Mouse (Mus musculus) gastrocnemius, postnatal 4 days (tissue): ENCODE results near the gene Nupl1. TPM values are rescaled to one million over a fixed set of nuclear protein-coding genes. Genes with fewer than 3 reads are reported as not detected.

Experiments used
- DNase-seq, 2 experiments: peaks; one replicate each; pipeline ENCODE4 v3.0.0; 2021 to 2022; ENCODE audit warnings: low spot score in 2 of 2, mixed read lengths in 2 of 2
- microRNA-seq: library from miRNA; unstranded; fragments of <30 nt; microRNA quantifications from one replicate; pipeline ENCODE4 v1.2.0, GENCODE M21; 2021
- total RNA-seq, 2 experiments: library from RNA; stranded (reverse); gene quantifications; 2 replicates each; pipeline ENCODE4 v1.2.3; 2021

Nupl1 gene
- total RNA-seq, 2 experiments from 2014 or later: not detected

DNA sequence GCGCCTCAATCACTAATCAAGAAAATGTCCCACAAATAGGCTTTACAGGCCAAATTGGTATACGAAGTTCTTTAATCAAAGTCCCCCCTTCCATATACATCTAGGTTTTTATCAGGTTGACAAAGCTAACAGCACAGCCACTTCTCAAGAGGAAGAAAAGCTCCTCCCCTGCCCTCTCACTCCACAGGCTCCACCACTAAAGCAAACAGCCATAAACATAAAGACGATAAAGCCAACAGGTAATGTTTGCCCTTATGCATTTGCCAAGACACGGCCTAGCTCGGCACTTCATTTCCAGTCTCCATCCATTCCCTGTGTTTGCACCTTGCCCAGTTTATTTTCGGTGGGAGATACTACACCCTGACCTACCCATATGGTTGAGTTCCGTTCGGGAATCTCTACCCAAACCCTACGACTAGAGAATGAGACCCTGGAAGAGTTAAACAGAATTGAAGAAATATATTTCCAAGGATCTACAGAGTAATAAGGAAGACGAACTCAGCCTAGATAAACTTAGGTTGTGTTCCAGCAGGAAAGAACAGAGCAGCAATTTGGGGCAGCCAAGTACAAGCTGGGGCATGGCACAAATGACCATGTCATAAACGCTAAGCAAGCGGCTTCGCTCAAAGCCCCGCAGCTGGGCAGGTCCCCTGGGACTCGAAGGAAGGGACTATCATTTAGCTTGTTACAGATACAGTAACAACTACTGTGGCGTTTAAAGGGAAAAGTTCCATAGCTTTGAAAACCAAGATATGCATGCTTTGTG is 80.2 kb downstream of the Nupl1 start:
- DNase-seq: no peak

DNA sequence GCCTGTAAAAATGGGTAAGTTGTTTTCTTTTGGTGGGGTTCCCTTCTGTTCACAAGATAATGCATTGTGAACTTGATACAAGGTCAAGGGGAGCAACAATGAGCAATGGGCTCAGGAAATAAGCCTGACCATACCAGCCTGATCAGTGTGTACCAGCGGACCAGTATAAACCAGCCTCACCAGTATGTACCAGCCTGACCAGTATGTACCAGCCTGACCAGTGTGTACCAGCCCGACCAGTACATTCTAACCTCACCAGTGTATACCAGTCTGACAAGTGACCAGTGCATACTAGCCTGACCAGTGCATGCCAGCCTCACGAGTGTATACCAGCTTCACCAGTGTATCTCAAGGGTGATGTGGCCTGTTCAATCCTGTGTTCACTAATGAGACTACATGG is 87.9 kb downstream of the Nupl1 start:
- DNase-seq: no peak

DNA sequence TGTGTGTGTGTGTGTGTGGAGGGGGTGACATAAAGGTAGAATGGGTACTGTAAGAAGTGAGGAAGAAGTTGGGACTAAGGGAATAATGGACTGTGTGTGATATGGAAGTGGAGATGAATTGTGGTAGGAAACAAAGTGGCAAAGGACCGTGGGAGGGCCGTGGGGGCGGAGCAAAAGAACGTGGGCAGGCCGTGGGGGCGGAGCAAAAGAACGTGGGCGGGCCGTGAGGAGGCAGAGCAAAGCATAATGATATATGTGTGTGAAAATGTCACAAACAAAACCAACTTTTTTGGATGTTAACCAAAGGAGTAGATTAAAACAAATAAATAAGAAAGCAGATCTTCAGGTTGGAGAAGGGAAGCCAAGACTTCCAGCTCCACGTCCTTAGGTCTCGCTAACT is 98.9 kb downstream of the Nupl1 start:
- no peak for DNase-seq

DNA sequence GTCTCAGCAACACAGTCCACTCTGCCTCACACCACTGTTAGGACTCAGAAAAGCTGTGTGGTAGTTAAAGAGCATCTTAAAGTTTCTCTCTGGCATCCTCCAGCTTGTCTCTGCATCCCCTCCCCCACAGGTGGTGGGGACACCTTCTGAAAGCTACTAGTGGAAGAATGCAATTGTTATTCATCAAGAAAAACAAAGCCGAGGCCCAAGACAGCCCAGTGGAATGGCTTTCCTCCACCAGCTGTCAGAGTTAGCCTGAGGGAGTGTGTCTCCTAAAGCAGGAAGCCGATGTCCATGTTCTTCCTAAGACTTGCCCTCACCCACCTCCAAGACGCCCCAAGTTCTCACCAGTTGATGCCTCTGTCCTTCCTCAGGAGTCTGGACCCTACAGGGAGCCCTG is 102.3 kb downstream of the Nupl1 start:
- DNase-seq: no peak

DNA sequence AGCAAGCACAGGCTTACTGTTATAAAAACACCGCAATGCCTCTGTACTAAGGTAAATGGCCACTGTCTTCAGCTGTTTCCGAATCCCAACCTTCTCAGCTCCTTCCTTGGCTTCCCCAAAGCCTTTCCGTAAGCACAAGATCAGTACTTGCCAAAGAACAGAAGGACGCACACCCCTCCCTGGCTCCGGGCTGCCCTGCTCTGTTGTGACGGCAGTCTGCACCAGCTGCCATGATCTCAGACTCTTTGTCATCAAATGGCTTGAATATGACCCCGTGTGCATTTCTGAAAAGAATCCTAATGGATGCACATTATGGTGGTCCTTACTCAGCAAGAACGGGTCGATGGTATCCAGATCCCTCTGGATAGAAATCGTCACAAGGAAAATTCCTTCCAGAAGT is 108.0 kb downstream of the Nupl1 start:
- no peak for DNase-seq

DNA sequence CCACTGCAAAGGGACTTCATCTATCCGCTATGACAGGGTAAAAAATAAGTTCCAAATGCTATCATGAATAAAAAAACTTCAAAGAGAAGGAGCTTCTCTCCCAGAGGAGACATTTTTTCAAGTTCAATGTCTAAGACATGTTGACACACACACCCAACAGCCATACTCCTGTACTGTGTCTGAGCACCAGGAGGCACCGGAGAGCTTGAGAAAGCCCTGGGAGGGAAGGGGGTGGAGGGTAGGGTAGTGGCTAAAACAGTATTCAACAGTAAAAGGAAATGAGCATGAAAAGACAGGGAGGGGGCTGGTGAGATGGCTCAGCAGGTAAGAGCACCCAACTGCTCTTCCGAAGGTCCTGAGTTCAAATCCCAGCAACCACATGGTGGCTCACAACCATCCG is 112.9 kb downstream of the Nupl1 start:
- DNase-seq: no peak

DNA sequence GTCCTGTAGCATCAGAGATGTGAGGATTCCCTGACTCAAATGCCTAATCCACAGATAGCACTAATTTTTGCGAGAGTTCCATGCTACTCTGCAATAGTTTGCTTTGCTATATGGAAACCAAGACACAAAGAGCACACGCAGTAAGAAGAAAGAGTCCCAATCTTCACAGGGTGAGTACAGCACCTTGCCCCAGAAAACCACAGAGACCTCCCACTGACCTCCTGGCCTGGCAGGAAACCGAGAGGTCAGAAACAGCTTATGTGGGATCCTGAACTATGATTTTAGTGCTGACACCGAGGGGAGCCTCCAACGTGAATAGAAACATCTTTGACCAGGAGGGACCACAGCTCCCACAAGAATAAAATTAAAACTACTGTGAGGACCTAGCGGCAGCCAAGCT is 113.4 kb downstream of the Nupl1 start:
- DNase-seq: no peak

DNA sequence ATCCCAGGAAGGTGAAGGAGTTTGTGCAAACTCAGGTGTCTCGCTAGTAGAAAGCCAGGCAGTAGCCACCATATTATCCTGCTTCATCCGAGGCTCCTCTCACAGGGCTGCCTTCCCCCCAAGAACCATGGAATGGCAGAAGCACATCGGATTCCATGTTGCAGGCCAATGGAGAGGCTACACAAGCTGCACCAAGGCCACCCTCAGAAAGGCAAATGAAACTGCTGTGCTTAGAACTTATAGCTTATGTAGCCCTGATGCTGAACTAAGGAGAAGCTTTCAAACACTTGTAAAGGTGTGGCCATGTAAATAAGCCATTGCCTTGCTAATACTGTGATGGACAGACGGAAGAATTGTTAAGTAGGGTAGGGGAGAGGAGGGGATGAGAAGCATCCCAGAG is 115.4 kb downstream of the Nupl1 start:
- DNase-seq: no peak

DNA sequence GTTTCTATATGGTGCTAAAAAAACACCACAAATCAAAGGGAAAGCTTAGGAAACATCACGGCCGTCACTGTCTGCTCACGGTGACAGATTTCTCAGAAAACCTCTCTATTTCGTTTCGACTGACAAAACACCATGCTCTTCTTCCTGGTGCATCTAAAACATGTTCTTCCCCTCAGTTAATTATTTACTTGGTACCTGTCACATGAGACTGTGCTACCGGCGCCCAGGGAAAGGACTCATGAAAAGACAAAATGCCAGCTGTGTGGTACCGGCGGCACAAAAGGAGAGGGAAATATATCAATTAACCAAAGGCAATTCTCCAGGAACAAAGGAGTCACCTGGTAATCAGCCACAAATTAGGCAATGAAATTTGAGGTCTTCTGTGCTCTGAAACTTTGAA is 116.5 kb downstream of the Nupl1 start:
- no peak for DNase-seq

Small RNA genes within 50 kb of the gene (microRNA-seq; reads per million reads assigned to microRNA genes)
- not detected for gene Mir719

Other genes with a start within 250 kb of the Nupl1 start
- 1 to 10 TPM in 1 of 2 experiments, under 1 TPM in 1; 0.91 to 1.1 TPM for gene Atp8a2, start 54.3 kb downstream of the Nupl1 start, total RNA-seq
- 10 to 100 TPM; 37.4 to 45.4 TPM for gene Gm49336, start 76 bp upstream of the Nupl1 start, total RNA-seq
- 10 to 100 TPM; 30.8 to 33.8 TPM for gene Mtmr6, start 13.8 kb upstream of the Nupl1 start, total RNA-seq
- under 1 TPM; 0.29 to 0.44 TPM for gene Amer2, start 121.8 kb upstream of the Nupl1 start, total RNA-seq